Mouse (Mus musculus) adrenal gland, adult 10 weeks (tissue): ENCODE results near the gene Naxd. TPM values are rescaled to one million over a fixed set of nuclear protein-coding genes. Genes with fewer than 3 reads are reported as not detected.

Experiments used
- polyA plus RNA-seq: library from polyadenylated mRNA; stranded (reverse); fragments of 350-450 nt; fragmentation: Illumina TruSeq; extraction: RNeasy Lipid Tissue Mini Kit (QIAGEN cat#74804); gene quantifications from one replicate; pipeline ENCODE4 v1.2.3, GENCODE M21; 2014; ENCODE audit warnings: low read depth, low replicate concordance

Naxd gene
- 14.6 TPM for polyA plus RNA-seq

GRCm38 (mm10) chr8:11497017-11497990 lies at the start of gene Naxd:
Gene Naxd (plus strand): TSS chr8:11497506.

DNA sequence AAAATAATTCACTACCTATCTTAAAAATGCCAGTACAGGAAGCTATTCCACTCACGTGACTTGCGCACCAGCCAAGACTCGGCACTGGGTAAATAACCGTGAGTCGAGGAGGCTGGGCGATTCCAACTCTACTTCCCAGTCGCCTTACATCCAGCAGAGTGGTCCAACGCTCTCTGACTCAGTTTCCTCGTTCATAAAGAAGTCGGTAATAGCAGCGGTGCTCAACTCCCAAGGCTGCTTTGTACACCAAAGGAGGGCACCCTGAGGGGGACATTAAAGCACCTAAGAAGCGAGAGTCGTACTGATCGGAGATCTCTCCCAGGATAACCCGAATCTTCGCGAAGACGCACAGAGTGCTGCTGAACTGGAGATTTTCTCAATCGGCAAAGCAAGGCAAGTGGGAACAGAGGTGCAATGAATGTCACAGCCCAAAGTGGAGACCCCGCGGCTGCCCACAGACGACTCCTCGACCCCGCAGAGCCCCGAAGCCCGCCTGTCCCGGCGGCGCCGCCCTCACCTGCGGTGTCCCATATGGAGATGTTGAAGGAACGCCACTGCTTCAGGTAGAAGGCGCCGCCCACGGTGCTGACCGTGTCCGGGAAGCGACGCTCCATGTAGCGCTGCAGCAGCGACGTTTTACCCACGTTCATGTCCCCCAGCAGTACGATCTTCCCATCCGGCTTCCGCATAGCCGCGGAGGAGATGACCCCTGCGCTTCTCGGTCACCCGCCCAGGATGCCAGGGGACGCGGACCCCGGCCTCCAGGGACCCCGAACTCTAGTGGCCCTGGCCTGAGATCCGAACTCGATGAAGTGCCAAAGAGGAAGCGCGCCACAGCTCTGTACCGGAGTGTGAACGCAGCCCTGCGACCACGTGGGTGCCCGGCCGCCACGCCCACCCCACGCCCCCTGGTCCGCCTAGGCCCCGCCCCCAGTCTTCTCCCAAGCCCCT lies 19.2 kb upstream of the Naxd start, which contains the start of gene Rab20:
TSS of gene Rab20 (minus strand) at position 900 of the 951 bp plus-strand sequence.

DNA sequence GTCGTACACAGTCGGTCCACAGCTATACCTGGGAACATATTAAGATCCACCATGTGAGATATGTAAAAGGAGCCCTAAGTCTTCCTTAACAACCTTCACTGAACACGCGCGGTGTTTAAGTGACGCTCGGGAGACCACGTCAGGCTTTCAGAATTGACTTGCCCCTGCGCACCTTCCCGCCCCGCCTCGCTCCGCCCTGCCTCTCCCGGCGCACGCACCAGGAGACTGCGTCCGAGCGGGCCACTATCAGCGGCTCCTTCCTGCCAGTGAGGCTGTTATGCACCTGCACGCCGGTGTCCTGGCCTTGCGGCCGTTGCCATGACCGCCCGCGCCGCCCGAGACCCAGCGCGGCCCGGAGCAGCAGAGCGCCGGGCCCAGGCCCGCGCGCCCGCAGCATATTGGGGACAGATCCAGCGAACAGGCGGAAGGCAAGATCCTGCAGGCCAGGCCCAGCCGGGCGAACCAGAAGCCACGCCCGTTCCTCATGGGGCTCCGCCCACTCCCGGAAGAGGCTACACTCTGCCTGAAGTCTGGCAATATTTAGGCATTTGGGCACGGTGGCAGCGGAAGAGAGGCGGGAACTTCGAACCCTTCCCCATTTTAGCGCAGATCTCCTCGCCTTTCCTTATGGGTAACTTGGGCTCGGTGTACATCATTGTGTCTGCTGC lies 53.1 kb downstream of the Naxd start, which contains the start of gene Cars2:
TSS of gene Cars2 (minus strand) at position 503 of the 668 bp plus-strand sequence.

GRCm38 (mm10) chr8:11554799-11555719 lies 57.8 kb downstream of the Naxd start, which contains the start of gene Ing1:
Gene Ing1 (plus strand): TSS chr8:11555571.

Other genes starting within 250 kb of the Naxd start
- 5.7 TPM for gene Col4a2, start 184.7 kb upstream of the Naxd start, polyA plus RNA-seq
- 94.4 TPM for gene Col4a1, start 184.7 kb upstream of the Naxd start, polyA plus RNA-seq
- 2.2 TPM for gene Rab20, start 18.8 kb upstream of the Naxd start, polyA plus RNA-seq
- gene Cars2, start 53.3 kb downstream of the Naxd start, polyA plus RNA-seq = 8.8 TPM
- gene Ing1, start 58.1 kb downstream of the Naxd start, polyA plus RNA-seq = 40.2 TPM
- gene Ankrd10, start 138.3 kb downstream of the Naxd start, polyA plus RNA-seq = 43.1 TPM
- not detected for gene 1700016D06Rik, start 203.6 kb downstream of the Naxd start, polyA plus RNA-seq
- gene Arhgef7, start 230.2 kb downstream of the Naxd start, polyA plus RNA-seq = 13.5 TPM